ENCODE assay signal across 13 mouse cellular contexts in genomic region chr10:115584656-115585055, GRCm38 (mm10). TPM values are rescaled to one million over a fixed set of nuclear protein-coding genes. Genes with fewer than 3 reads are reported as not detected.
A peak's percentile ranks its signal among the peaks of the same experiment; 100 is the strongest.
DNase-seq lines count a peak whose midpoint lies in the region; ATAC-seq and TF ChIP-seq lines count a peak whose summit lies in the region.
"Had no signal": no experiment of that assay in that cellular context is flagged by ENCODE, and none has a peak within 500 bp of the region (broad histone marks: within the 10 kb centered on the region; RNA-seq: fewer than 3 reads in every experiment).

No protein-coding gene starts in this region.

- peak; percentile 27; the same call in 1 of the 2 replicates for TF ChIP-seq CTCF in E14TG2a.4 (conservative IDR thresholded peaks at IDR 0.05; ENCODE audit: low read length)

- no peaks in the 10 kb centered on the region for H3K9me3 ChIP-seq in heart, embryonic 10.5 days
- H3K9me3 ChIP-seq in E14TG2a.4 (ENCODE audit: low read length): no peaks in the 10 kb centered on the region
- no peaks in the 10 kb centered on the region for H3K9me3 ChIP-seq in embryonic facial prominence, embryonic 12.5 days
- H3K9me3 ChIP-seq in liver, embryonic 12.5 days (replicated peaks): no peaks in the 10 kb centered on the region
- H3K9me3 ChIP-seq: forebrain, embryonic 12.5 days had no signal

- no peak overlapping the region for H3K9ac ChIP-seq in embryonic facial prominence, embryonic 12.5 days
- H3K9ac ChIP-seq in liver, embryonic 12.5 days: no peak overlapping the region
- H3K9ac ChIP-seq: forebrain, embryonic 12.5 days had no signal

- no peak for ATAC-seq in embryonic facial prominence, embryonic 12.5 days (ENCODE audit: insufficient number of reproducible peaks, insufficient read depth, low FRiP score, low TSS enrichment)
- ATAC-seq in liver, embryonic 12.5 days: no peak
- ATAC-seq in activated CD4-positive, CD25-positive, alpha-beta regulatory T cell, adult 4 months: no peak

- H3K4me3 ChIP-seq in heart, embryonic 10.5 days: peak overlapping the region; percentile 69; the same call in 1 of the 2 replicates
- no peak overlapping the region for H3K4me3 ChIP-seq in E14TG2a.4 (replicated peaks; ENCODE audit: low read length)
- peak overlapping the region; percentile 54 for H3K4me3 ChIP-seq in embryonic facial prominence, embryonic 12.5 days
- H3K4me3 ChIP-seq in liver, embryonic 12.5 days: no peak overlapping the region

- H3K27me3 ChIP-seq in heart, embryonic 10.5 days (ENCODE audit: insufficient read depth, poor library complexity, severe bottlenecking): peaks cover 60% of the 10 kb centered on the region
- H3K27me3 ChIP-seq in E14TG2a.4 (ENCODE audit: insufficient read depth, low read length): peaks cover 58% of the 10 kb centered on the region
- peaks cover 47% of the 10 kb centered on the region for H3K27me3 ChIP-seq in embryonic facial prominence, embryonic 12.5 days
- H3K27me3 ChIP-seq in liver, embryonic 12.5 days (replicated peaks): peaks cover 59% of the 10 kb centered on the region

- H3K36me3 ChIP-seq in heart, embryonic 10.5 days: no peaks in the 10 kb centered on the region
- H3K36me3 ChIP-seq in E14TG2a.4 (ENCODE audit: insufficient read depth, low read length): no peaks in the 10 kb centered on the region
- H3K36me3 ChIP-seq in embryonic facial prominence, embryonic 12.5 days: no peaks in the 10 kb centered on the region
- no peaks in the 10 kb centered on the region for H3K36me3 ChIP-seq in liver, embryonic 12.5 days
- H3K36me3 ChIP-seq: forebrain, embryonic 12.5 days had no signal

- peaks cover 29% of the 10 kb centered on the region for H3K4me1 ChIP-seq in heart, embryonic 10.5 days
- peaks cover 16% of the 10 kb centered on the region for H3K4me1 ChIP-seq in E14TG2a.4 (replicated peaks; ENCODE audit: low read depth, low read length)
- peaks cover 13% of the 10 kb centered on the region; the same call in 1 of the 2 replicates for H3K4me1 ChIP-seq in embryonic facial prominence, embryonic 12.5 days
- H3K4me1 ChIP-seq in liver, embryonic 12.5 days: peaks cover 15% of the 10 kb centered on the region; the same call in 1 of the 2 replicates

- WGBS in heart, embryonic 10.5 days: 24% methylated on average over 12 of the region's 14 CpGs
- 15% methylated on average over 13 of the region's 14 CpGs for WGBS in embryonic facial prominence, embryonic 12.5 days
- 28% methylated on average over 12 of the region's 14 CpGs for WGBS in liver, embryonic 12.5 days (ENCODE audit: insufficient replicate concordance)

- no peak overlapping the region for H3K27ac ChIP-seq in heart, embryonic 10.5 days
- no peak overlapping the region for H3K27ac ChIP-seq in embryonic facial prominence, embryonic 12.5 days
- no peak overlapping the region for H3K27ac ChIP-seq in liver, embryonic 12.5 days
- H3K27ac ChIP-seq: forebrain, embryonic 12.5 days had no signal

- no peak for DNase-seq in heart, embryonic 10.5 days (ENCODE audit: low spot score)
- DNase-seq in heart, postnatal 4 days: no peak
- no peak for DNase-seq in thymus, adult 18-20 months
- no peak for DNase-seq in ovary, postnatal 36 days (ENCODE audit: low spot score)
- DNase-seq: kidney, postnatal 25 days; lung, adult 18-20 months; thymus, postnatal 14 days had no signal

- H3K4me2 ChIP-seq in embryonic facial prominence, embryonic 12.5 days (replicated peaks): peak overlapping the region; percentile 88
- H3K4me2 ChIP-seq in liver, embryonic 12.5 days: peak overlapping the region; percentile 61; the same call in 1 of the 2 replicates

RNA-seq across cellular contexts. Expression of gene Lgr5, which starts 2.9 kb away (rescaled TPM):
- polyA plus RNA-seq in heart, embryonic 10.5 days (2016; fragmentation: Nextera tagmentation; extraction: Ambion mirVana): 0.76 and 4.0 TPM in 2 replicates
- total RNA-seq in heart, postnatal 4 days (2021): under 1 TPM; 0.09 to 0.26 TPM
- 22.1 and 32.7 TPM in 2 replicates for polyA plus RNA-seq in embryonic facial prominence, embryonic 12.5 days (2016; fragmentation: Nextera tagmentation; extraction: Ambion mirVana)
- 2.7 and 3.9 TPM in 2 replicates for polyA plus RNA-seq in liver, embryonic 12.5 days (2016; fragmentation: Nextera tagmentation; extraction: Ambion mirVana)
- under 1 TPM in 1 of 2 experiments, not detected in 1; 0.09 TPM for polyA plus RNA-seq in activated CD4-positive, CD25-positive, alpha-beta regulatory T cell, adult 4 months (2017; shearing (Covaris generic))
- total RNA-seq: monocyte, adult 5-6 weeks had no signal

RNA-seq across cellular contexts. Expression of gene A930009A15Rik, which starts 14.9 kb away (rescaled TPM):
- polyA plus RNA-seq in heart, embryonic 10.5 days (2016; fragmentation: Nextera tagmentation; extraction: Ambion mirVana): not detected in 2 replicates
- total RNA-seq in heart, postnatal 4 days (2021): not detected
- 0.31 and 0.32 TPM in 2 replicates for polyA plus RNA-seq in embryonic facial prominence, embryonic 12.5 days (2016; fragmentation: Nextera tagmentation; extraction: Ambion mirVana)
- not detected in 2 replicates for polyA plus RNA-seq in liver, embryonic 12.5 days (2016; fragmentation: Nextera tagmentation; extraction: Ambion mirVana)
- polyA plus RNA-seq in activated CD4-positive, CD25-positive, alpha-beta regulatory T cell, adult 4 months (2017; shearing (Covaris generic)): not detected
- total RNA-seq: monocyte, adult 5-6 weeks had no signal
- polyA plus RNA-seq: forebrain, embryonic 12.5 days had no signal

Comparison
In these comparisons a context has a peak if more than half of its experiments do, and no peak if none do; other contexts are left out.
1. H3K4me3 ChIP-seq: peak in heart, embryonic 10.5 days (single experiment) and embryonic facial prominence, embryonic 12.5 days (single experiment); none in E14TG2a.4 (single experiment) and liver, embryonic 12.5 days (single experiment).